Mouse (Mus musculus): ENCODE results near the gene Hhipl1. TPM values are rescaled to one million over a fixed set of nuclear protein-coding genes. Genes with fewer than 3 reads are reported as not detected.

The Hhipl1 gene
- polyA plus RNA-seq, 1 experiment: not detected

DNA sequence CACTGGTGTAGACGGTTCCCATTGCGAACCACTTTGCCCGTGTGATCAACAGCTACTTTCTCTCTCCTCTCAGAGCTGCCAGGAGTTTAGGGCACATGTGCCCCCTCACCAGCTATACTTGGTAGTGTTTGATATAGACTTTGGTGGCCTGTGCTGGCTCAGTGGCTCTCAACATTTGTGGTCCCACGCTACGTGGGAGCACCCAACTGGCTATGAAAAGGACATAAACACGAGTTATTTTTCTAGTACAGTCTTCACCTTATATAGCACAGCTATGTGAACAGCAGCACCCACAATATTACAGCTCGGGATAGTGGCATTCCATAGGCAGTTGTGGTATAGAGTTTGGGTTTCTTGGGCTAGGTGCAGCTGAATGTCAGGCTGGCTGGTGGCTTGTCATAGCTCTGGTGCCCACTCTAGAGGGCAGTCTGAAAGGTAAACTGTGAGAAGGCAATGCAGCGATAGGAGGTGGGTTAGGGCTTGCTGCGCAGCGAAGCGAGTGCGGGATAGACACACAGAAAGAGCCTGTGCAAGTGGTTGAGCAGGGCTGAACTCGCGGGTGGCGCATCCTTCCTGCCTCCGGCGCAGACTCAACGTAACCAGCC, 11.9 kb downstream of the Hhipl1 start:
- TF ChIP-seq GATA1 (IDR thresholded peaks at IDR 0.05; ENCODE audit: low read length): no peak

DNA sequence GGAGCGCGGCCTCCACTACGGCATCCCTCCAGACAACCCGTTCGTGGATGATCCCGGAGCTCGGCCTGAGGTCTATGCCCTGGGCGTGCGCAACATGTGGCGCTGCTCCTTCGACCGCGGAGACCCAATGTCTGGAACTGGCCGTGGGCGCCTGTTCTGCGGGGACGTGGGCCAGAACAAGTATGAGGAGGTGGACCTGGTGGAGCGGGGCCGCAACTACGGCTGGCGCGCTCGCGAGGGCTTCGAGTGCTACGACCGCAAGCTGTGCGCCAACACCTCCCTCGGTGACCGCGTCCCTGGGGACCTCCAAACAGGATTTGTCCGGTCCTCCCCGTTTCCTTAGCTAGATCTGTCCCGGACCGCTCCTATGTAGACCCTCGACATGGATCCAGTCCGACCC, 12.4 kb downstream of the Hhipl1 start:
- no peak for TF ChIP-seq GATA1 (IDR thresholded peaks at IDR 0.05; ENCODE audit: low read length)

DNA sequence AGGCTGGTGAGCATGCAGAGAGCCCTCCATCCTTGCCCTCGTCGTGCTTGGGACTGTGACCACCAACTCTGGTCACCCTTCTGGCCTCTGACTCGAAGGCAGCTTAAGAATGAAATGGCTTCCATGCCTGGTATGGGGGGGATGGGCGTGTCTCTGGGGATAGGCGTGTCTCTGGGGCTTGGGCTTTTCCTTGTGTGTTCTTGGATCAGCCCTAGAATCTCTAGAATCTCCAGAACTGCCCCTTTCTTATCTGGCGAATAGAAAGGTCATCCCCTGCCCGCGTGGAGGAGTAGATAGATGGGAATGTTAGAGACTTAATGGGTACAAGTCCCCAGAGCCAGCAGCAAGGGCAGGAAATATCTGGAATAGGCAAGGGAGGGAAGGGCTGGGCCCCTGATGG, 14.0 kb downstream of the Hhipl1 start:
- no peak for TF ChIP-seq GATA1 (IDR thresholded peaks at IDR 0.05; ENCODE audit: low read length)

DNA sequence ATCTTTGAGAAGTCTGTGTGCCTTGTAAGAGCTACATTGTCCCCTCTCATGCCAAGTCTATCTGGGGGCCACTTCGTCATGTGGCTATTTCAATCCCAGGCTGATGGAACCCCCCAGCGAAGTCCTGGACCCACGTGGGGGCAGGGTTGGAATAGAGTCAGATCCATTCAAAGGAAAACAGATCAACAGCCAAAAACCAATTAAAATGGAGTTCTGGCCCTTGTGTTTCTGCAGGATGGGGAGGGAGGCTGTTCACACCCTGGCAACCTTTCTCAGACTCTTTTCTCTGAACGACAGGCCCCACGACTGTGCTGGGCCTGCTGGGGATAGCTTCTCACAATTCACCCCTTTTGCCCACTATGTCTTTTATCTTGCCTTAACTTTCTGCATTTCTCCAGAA, 20.3 kb downstream of the Hhipl1 start:
- no peak for TF ChIP-seq GATA1 (IDR thresholded peaks at IDR 0.05; ENCODE audit: low read length)

DNA sequence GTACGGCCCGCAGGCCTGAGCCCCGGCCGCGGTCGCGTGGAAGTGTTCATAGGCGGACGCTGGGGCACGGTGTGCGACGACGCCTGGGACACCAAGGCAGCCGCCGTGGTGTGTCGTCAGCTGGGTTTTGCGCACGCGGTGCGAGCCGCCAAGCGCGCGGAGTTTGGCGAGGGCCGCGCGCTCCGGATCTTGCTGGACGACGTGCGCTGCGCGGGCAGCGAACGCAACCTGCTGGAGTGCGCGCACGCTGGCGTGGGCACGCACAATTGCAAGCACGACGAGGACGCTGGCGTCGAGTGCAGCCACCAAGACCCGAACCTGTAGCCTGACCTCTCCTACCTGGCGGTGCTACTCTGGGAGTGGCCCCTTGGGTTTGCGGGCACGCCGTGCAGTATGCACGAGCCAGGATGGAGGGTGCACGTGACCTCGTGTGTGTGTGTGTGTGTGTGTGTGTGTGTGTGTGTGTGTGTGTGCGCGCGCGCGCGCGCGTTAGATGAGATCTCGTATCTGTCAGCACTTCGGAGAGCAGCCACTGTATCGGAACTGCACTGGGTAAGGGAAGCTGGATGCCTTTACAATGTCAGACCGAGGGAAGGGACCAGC, 21.9 kb downstream of the Hhipl1 start:
- no peak for TF ChIP-seq GATA1 (IDR thresholded peaks at IDR 0.05; ENCODE audit: low read length)

DNA sequence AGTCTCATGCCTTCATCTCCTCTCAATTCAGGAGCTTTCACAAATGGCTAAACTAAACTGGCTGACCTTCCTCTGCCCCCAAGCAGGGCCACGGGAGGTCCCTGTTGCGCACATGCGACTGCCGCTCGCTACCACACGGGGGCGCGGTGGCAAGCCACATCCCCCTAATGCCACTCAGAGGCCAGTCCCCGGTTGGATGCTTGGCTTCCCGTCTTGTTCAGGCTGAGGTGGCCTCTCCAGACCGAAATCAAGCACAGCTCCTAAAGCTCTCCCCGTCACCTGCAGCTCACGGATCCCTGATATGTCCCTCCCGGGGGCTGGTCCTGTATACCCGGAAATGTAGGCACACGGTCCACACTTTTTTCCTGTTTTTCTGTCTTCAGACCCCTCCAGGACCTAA, 27.0 kb downstream of the Hhipl1 start:
- no peak for TF ChIP-seq GATA1 (IDR thresholded peaks at IDR 0.05; ENCODE audit: low read length)

DNA sequence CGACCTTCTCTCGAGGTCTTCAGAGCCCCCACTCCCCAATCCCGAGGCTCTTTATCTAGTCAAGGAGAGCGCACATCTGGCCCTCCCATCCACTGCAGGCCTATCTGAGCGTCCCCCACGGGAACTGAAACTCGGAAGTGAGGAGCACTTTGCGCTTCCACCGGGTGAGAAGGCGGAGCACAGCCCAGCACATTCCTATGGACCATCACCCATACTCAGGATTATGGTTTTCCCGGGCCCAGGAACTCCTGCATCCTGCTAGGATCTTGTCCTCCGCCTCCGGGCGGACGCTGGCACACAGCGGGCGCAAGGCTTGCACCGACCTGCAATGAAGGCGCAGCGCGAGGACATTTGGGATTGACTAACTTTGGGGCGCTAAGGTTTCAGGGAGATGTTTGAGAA, 27.4 kb downstream of the Hhipl1 start:
- TF ChIP-seq GATA1 (IDR thresholded peaks at IDR 0.05; ENCODE audit: low read length): no peak

DNA sequence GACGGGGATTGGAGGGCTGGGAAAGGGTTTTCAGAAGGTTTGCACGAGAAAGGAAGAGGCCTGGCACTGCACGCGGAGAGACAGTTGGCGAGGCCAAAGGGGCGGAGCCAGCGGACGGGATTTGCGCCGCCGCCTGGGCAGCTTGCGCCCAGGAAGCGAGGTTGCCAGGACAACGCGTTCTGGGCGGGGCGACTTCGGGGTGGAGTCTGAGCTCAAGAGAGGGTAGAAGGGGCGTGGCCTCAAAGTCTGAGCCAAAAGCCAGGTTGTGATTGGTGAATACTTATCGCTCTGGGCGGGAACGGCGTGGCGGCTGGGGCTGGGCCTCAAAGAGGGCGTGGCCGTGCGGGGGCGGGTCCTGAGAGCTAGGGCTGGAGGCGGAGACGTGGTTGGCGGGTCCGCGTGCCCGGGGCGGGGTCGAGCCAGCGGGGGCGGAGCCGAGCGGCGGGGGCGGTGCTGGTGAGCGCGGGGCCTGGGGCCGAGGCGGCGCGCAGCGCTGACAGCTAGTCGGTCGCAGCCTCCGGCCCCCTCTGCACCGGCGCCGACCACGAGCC, 27.9 kb downstream of the Hhipl1 start, which contains the start of gene Cyp46a1:
Gene Cyp46a1 (plus strand): TSS at position 487 of the 551 bp plus-strand sequence.
- TF ChIP-seq GATA1 (IDR thresholded peaks at IDR 0.05; ENCODE audit: low read length): no peak

DNA sequence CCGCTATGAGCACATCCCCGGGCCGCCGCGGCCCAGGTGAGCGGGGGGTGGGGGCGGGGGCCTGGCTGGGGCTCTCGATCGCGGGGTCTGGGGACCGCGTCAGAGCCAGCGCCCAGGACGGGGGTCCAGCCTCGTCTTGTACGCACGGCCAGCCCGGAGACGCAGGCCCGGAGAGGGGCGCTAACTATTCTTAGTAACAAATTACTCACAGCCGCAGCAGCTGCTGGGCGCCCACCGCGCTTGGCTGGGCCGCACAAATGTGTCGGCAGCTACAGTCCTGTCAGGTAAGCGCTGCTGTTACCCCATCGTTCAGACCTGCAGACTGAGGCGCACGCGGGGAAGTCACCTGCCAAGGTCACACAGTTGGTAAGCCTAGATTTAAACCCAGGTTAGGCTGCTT, 28.5 kb downstream of the Hhipl1 start:
- TF ChIP-seq GATA1 (IDR thresholded peaks at IDR 0.05; ENCODE audit: low read length): no peak

DNA sequence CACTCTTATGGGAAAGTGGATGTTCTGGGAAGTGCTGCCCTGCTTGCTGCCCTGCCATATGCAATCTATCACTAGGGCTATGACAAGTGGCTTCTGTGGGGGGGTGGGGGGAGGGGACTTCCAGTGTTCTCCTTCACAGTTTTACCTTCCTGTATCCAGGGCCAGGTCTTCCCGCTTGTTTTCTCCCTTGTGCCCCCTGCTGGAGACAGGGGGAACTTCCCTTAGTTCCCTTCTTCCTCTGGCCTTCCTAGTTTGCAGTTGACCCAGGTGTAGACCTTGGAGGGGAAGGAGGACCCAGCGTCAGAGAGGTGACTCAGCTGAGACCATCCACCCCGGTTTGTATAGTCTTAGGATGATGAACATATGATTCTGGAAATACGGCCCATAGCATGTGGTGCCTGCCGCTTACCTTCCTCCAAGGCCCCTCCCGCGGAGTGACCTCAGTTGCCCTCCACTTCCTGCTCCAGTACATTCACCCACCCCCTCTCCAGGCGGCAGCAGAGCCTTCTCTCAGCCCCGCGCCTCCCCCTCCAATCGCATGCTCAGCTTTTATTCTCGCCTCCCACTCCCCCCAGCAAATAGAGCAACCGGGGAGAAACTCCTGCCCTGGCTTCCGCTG, 32.6 kb downstream of the Hhipl1 start:
- no peak for TF ChIP-seq GATA1 (IDR thresholded peaks at IDR 0.05; ENCODE audit: low read length)

DNA sequence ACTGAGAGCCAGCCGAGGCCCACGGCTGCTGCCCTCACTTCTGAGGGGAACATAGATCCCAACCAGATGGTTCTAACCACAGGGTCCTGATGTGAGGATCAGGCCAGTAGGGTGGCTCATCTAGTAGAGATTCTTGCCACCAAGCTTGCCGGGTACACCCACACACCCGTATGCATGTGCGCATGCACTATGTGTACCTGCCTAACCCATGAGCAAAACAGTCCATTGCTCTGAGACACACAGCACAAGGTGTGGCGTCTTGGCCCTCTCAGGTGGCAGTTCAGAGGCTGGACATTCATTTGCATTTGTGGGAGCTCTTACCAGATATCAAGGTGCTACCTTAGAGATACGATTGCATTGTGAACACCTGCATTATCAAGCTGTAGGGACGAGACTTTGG, 42.1 kb downstream of the Hhipl1 start:
- TF ChIP-seq GATA1 (IDR thresholded peaks at IDR 0.05; ENCODE audit: low read length): no peak

DNA sequence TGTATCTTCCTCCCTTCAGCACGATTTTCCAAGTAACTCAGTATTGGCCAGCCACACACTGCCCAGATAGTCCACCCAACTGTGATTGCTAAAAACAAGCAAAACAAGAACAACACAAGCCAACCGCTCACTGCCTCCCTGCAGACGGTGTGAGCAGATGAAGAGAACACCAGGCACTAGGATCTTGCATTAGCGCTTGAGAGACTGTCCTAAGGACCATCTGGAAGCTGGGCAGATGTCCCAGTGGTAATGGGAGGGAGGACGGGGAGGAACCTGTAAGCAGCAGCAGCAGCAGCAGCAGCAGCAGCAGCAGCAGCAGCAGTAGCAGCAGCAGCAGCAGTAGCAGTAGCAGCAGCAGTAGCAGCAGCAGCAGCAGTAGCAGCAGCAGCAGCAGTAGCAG, 43.0 kb downstream of the Hhipl1 start:
- no peak for TF ChIP-seq GATA1 (IDR thresholded peaks at IDR 0.05; ENCODE audit: low read length)

DNA sequence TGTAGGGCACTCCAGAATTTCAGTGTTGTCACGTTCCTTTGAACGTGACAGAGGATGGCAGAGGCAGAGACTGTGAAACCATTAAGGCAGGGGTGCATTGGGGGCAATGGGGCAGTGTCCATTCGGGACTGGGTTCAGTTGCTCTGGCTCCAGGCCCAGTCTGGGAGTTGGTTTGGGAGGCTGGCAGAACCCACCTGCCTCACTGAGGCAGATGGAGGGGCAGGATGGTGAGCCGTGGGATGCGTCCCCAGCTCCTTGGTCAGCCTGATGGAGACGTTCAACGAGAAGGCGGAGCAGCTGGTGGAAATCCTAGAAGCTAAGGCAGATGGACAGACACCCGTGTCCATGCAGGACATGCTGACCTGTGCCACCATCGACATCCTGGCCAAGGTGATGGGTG, 44.9 kb downstream of the Hhipl1 start:
- no peak for TF ChIP-seq GATA1 (IDR thresholded peaks at IDR 0.05; ENCODE audit: low read length)

DNA sequence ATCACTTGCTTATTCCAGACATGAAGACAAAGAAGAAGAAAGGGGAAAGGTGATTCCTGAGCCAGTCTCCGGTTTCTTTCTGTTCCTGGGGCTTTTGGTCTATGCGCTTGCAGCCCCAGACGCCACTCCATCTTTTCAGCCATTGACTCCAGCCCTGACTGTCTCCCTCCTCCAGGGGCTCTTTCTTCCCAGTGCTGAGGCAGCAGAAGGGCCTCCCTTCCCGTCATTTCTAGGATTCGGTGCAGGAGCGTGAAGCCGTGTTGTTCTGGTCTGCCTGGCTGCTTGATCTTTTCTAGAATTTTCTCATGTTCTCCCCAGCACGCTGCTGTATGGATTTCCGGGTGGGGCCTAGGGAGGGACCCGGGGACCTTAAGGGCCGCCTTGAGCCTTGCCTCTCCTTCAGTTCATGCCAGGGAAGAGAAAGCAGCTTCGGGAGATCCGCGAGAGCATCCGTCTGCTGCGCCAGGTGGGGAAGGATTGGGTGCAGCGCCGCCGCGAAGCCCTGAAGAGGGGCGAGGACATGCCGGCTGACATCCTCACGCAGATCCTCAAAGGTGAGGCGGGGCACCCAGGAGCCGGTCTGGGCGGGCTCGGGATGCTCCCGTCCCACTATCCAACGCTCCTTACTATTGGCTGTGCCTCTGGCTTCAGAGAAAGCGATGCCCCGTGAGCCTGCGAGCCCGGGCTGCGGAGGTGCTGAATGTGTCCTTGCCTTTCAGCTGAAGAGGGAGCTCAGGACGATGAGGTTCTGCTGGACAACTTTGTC, 46.5 kb downstream of the Hhipl1 start:
- no peak for TF ChIP-seq GATA1 (IDR thresholded peaks at IDR 0.05; ENCODE audit: low read length)

DNA sequence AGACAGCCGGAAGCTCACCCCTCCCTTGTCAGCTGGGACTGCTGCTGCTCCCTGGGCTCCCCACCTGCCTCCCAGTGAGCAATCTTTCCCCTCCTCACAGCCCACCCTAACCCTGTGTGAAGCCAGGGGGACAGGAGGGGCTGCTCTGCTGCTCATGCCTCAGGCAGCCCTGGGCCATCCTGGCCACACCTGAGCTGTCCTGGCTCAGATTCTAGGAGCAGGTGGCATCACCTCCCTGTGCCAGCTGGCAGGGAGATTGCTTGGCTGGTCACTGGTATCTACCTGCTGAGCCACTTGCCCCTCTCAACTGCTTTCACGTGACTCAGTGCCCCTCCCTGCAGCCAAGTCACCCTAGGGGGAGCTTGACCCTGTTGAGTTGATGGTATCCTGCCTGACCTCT, 48.2 kb downstream of the Hhipl1 start:
- TF ChIP-seq GATA1 (IDR thresholded peaks at IDR 0.05; ENCODE audit: low read length): no peak

DNA sequence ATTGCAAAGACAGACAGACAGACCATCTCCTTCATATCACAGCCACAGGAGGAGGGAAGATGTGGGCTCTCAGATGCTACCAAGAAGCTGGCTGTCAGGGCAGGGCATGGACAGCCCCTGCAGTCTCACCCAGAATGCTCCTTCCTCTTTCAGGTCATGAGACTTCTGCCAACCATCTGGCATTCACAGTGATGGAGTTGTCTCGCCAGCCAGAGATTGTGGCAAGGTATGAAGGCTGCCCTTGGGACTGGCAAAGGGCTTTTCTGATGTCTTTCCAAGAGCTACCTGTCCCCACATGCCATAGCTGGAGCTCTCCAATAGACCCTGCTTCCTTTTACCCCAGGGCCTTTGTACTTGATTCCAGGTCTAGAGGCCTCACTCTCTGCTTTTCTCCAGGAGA, 49.2 kb downstream of the Hhipl1 start:
- no peak for TF ChIP-seq GATA1 (IDR thresholded peaks at IDR 0.05; ENCODE audit: low read length)

Measured in G1E-ER4 (cell line).